Mouse (Mus musculus) midbrain, embryonic 13.5 days (tissue): ENCODE results near the gene 1600014C10Rik. TPM values are rescaled to one million over a fixed set of nuclear protein-coding genes. Genes with fewer than 3 reads are reported as not detected.

Source experiments
- ATAC-seq: fragments of 200-750 bp; cut with Nextera tagmentation; 2 replicates; pipeline ENCODE4 v1.8.0; 2017; ENCODE audit warnings: mild to moderate bottlenecking, moderate TSS enrichment, moderate library complexity
- H3K27ac ChIP-seq: fragments of 300-500 bp; sonication (generic); 2 replicates; pipeline ENCODE4 v1.5.1; 2015; ENCODE audit warnings: inconsistent platforms, mild to moderate bottlenecking, moderate library complexity
- H3K27me3 ChIP-seq: fragments of 300-500 bp; sonication (generic); 2 replicates; pipeline ENCODE4 v1.6.1; 2015; ENCODE audit warnings: mild to moderate bottlenecking, inconsistent platforms
- H3K36me3 ChIP-seq: fragments of 300-500 bp; sonication (generic); 2 replicates; pipeline ENCODE4 v1.6.1; 2015; ENCODE audit warnings: mild to moderate bottlenecking, inconsistent platforms
- H3K4me1 ChIP-seq: fragments of 300-500 bp; sonication (generic); replicated peaks from 2 replicates; pipeline ENCODE4 v1.6.1; 2015; ENCODE audit warnings: inconsistent platforms
- H3K4me2 ChIP-seq: fragments of 300-500 bp; sonication (generic); replicated peaks from 2 replicates; pipeline ENCODE4 v1.6.1; 2015; ENCODE audit warnings: moderate library complexity, mild to moderate bottlenecking, inconsistent platforms
- H3K4me3 ChIP-seq: fragments of 300-500 bp; sonication (generic); replicated peaks from 2 replicates; pipeline ENCODE4 v1.5.1; 2015; ENCODE audit warnings: mild to moderate bottlenecking, inconsistent platforms
- H3K9ac ChIP-seq: fragments of 300-500 bp; sonication (generic); replicated peaks from 2 replicates; pipeline ENCODE4 v1.6.1; 2015; ENCODE audit warnings: mild to moderate bottlenecking, inconsistent platforms
- H3K9me3 ChIP-seq: fragments of 300-500 bp; sonication (generic); 2 replicates; pipeline ENCODE4 v1.6.1; 2016; ENCODE audit warnings: mild to moderate bottlenecking, inconsistent platforms
- WGBS: fragments of 180-500 bp; shearing (Covaris S2); methylation state at CpG from one replicate; pipeline ENCODE4 v1.1.7; 2015; 5-methylcytosine and 5-hydroxymethylcytosine counted together
- polyA plus RNA-seq: library from polyadenylated mRNA; unstranded; fragments of >200 nt; fragmentation: Nextera tagmentation; extraction: Ambion mirVana; gene quantifications from 2 replicates; pipeline ENCODE4 v1.2.1, GENCODE M21; 2015

The 1600014C10Rik gene
- 21.7 and 22.6 TPM in 2 replicates for polyA plus RNA-seq

DNA sequence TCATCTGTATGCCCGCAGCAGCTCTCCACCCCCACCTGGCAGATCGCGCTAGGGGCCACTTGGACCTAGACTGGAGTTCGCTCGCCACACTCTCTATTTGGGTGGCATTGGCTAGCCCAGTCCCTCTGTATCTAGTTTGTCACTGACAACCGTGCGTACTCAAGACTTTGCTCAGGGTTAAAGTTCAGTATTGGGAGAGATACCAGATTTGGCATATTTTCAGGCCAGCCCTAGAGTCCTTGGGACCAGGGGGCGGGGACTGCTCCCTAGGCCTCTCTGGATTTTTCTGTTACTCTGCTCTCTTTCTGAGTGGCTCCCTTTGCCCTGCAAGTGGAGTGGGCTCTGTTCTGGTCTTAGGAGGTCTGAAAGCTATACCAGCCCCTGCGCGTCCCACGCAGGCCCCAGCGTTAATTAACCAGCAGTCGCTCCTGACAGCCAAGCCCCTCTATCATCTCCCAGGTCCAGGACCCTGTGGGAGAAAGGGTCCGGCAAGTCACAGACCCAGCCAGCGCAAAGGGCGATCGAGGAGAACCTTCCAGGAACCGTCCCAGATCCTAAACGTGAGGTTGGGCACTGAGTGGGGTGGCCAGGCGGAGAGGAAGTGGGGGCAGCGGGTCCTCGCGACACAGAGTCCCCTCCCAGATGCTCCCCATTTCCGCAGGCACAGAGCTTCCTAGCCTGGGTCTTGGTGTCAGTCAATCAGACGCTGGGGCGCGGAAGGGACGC, at the start of gene 1600014C10Rik:
Gene 1600014C10Rik (plus strand): TSS at position 256 of the 726 bp plus-strand sequence.
- Histone ChIP-seq H3K36me3 (no peaks in the 10 kb centered on the region), H3K4me1 (peaks cover 16% of the 10 kb centered on the region), H3K9me3 (no peaks in the 10 kb centered on the region), H3K27me3 (no peaks in the 10 kb centered on the region), H3K4me3 (peak within 1 kb of the TSS; percentile 56), H3K9ac (peak within 1 kb of the TSS; percentile 74), H3K27ac (peak within 1 kb of the TSS; percentile 92), H3K4me2 (peak within 1 kb of the TSS; percentile 75)
- ATAC-seq = peak; percentile 26
- WGBS = 3% methylated on average over 28 of the region's 28 CpGs

DNA sequence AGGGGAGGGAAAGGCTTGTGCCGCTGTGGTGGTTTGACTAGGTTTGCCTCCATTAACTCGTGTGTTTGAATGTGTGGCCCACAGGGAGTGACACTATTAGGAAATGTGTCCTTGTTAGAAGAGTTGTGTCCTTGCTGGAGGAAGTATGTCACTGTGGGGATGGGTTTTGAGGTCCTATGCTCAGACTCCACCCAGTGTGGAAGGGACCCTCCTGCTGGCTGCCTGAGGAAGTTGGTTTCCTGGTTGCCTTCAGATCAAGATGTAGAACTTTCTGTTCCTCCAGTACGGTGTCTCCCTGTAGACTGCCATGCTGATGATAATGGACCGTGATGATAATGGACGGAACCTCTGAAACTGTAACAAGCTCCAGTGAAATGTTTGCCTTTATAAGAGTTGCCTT, 48.5 kb upstream of the 1600014C10Rik start:
- no peak for ATAC-seq
- no peak overlapping the region for H3K4me3 ChIP-seq

DNA sequence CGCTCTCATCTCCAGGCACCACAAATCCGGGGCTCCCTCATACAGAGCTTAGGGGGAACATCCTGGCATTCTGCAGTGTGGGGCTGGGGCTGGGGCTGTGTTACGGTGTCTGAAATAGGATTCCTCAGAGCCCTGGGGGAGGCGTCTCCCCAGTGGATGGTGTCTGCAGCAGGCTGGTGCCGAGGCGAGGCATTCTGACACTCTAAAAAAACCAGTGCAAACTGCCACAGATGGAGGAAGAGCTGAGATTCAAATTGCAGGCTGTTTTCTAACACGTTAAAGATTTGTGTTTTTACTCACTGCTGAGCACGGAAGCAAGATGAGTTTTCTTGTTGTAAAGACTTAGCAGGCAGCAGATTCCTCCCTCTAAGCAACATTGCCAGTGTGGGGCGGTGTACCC, 42.7 kb upstream of the 1600014C10Rik start:
- no peak overlapping the region for H3K4me2 ChIP-seq
- no peak overlapping the region for H3K4me3 ChIP-seq
- H3K27me3 ChIP-seq = no peaks in the 10 kb centered on the region; the same call in 1 of the 2 replicates
- H3K27ac ChIP-seq = no peak overlapping the region
- no peaks in the 10 kb centered on the region for H3K4me1 ChIP-seq
- no peaks in the 10 kb centered on the region for H3K36me3 ChIP-seq
- ATAC-seq = no peak
- H3K9ac ChIP-seq = no peak overlapping the region
- WGBS = 60% methylated on average over 9 of the region's 9 CpGs
- no peaks in the 10 kb centered on the region for H3K9me3 ChIP-seq

More for the DNA sequence above, 48.5 kb upstream of the 1600014C10Rik start:
- Histone ChIP-seq H3K4me1 (peaks cover 5% of the 10 kb centered on the region; the same call in 1 of the 2 replicates), H3K27ac (no peak overlapping the region), H3K36me3 (no peaks in the 10 kb centered on the region), H3K27me3 (no peaks in the 10 kb centered on the region), H3K9ac (no peak overlapping the region), H3K9me3 (no peaks in the 10 kb centered on the region), H3K4me2 (no peak overlapping the region)
- WGBS = 89% methylated on average over 5 of the region's 5 CpGs

DNA sequence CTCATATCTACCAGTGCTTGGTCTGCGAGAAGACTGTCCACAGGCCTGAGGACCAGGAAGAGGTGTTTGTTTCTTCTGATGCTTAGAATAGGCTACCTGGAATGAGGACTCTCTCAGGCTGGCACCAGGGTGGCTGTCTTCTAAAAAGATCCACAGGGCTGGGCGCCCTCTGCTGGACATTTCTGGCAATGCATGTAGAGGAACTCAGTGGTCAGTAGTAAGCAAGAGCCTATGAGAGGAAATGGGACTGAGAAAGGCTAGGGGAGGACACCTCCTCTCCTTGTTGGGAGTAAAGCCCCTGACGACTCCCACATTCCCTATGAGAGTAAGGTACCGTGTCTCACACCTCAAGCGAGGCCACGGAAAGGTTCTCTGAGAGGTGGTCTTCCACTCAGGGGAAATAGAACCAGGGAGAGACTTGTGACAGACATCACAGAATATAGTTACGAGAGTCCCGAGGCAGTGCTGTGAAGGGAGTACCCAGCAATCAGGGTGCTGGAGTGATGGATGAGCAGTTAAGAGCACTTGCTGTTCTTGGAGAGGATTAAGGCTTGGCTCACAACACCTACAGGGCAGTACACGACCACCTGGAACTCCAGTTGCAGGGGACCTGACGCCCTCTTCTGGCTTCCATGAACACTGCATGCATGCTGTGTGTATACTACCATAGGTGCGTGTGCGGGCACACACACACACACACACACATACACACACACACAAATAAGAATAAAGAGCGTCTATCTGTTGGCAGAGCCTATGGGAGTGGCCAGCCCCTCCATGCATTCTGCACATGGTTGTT, 41.1 kb upstream of the 1600014C10Rik start:
- no peak overlapping the region for H3K9ac ChIP-seq
- no peak overlapping the region for H3K27ac ChIP-seq
- H3K4me3 ChIP-seq = no peak overlapping the region
- H3K4me2 ChIP-seq = no peak overlapping the region
- H3K36me3 ChIP-seq = no peaks in the 10 kb centered on the region
- no peaks in the 10 kb centered on the region; the same call in 1 of the 2 replicates for H3K27me3 ChIP-seq
- no peaks in the 10 kb centered on the region for H3K4me1 ChIP-seq
- WGBS = 67% methylated on average over 13 of the region's 13 CpGs
- peak; percentile 74 for ATAC-seq
- no peaks in the 10 kb centered on the region for H3K9me3 ChIP-seq

DNA sequence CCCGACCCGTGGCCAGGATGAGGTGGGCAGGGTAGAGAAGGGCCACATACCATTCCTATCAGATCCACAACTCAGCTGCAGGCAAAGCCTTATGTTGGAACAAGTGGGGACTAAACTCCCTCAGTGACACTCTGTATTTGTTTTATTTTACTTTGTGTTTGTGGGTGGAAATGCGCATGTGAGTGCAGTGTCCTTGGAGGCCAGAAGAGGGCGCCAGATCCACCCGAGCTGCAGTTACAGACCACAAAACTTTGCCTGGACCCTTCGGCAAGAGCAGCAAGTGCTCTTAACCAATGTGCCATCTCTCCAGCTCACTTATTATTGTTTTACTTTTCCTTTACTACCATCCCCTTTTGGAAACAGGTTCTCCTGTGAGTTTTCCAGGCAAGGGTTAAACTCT, 35.5 kb upstream of the 1600014C10Rik start:
- Histone ChIP-seq H3K9me3 (no peaks in the 10 kb centered on the region), H3K27me3 (no peaks in the 10 kb centered on the region), H3K27ac (no peak overlapping the region), H3K9ac (no peak overlapping the region), H3K36me3 (no peaks in the 10 kb centered on the region), H3K4me2 (no peak overlapping the region), H3K4me3 (no peak overlapping the region), H3K4me1 (no peaks in the 10 kb centered on the region)
- no peak for ATAC-seq
- WGBS = 88% methylated on average over 6 of the region's 6 CpGs

DNA sequence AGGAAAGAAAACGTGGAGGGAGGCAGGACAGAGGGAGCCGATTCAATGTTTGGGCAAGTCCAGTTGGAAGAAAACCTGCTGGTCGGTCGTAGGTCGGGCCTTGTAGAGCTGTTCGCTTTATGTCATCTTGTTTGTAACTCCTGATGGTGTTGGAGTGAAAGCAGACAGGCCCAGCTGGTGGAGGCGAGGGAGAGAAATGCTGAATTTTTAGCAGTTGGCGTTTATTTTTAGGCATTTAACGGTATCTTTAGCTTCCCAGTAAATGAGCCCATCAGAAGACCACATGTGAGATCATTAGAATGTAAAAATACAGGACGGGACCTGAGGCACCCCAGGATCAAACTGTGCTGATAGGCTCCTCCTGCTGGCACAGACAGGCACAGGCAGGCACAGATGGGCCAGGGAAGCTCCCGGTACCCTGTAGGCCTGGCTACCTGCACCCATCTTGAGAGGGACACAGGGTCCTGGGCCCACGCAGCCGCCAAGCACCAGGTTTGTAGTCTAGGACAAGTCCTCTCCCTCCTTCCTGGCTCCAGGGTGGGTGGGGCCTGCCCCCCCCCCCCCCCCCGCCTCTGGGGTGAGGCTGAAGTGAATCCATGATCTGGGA, 31.2 kb upstream of the 1600014C10Rik start:
- Histone ChIP-seq H3K27me3 (no peaks in the 10 kb centered on the region), H3K9me3 (no peaks in the 10 kb centered on the region), H3K27ac (no peak overlapping the region), H3K4me2 (no peak overlapping the region), H3K9ac (no peak overlapping the region), H3K4me3 (no peak overlapping the region), H3K4me1 (no peaks in the 10 kb centered on the region), H3K36me3 (no peaks in the 10 kb centered on the region)
- WGBS = 69% methylated on average over 14 of the region's 14 CpGs
- 0 out of 2 replicates have a peak, but pooled peaks have one; percentile 48 for ATAC-seq

DNA sequence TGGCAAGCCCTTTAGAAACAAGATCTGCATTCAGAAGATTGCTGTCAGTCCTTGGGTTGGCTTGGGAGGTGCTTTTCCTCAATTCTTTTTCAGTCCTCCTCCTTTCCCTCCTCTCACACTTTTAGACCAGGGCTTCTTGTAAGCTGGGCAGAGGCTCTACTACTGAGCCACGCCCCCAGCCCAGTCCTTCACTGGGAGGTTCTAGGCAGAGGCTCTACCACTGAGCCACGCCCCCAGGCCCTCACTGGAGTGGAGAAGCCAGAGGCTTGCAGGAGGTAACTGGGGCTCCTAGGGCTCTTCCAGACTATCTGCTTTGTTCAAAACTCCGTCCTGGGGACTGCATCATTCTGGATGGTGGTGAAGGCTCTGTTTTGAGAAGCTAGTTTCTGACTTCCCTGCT, 30.4 kb upstream of the 1600014C10Rik start:
- no peak overlapping the region for H3K9ac ChIP-seq
- no peak overlapping the region for H3K4me2 ChIP-seq
- ATAC-seq = no peak
- H3K4me3 ChIP-seq = no peak overlapping the region
- H3K27ac ChIP-seq = no peak overlapping the region
- WGBS = 80% methylated on average over 3 of the region's 3 CpGs
- H3K9me3 ChIP-seq = no peaks in the 10 kb centered on the region
- no peaks in the 10 kb centered on the region for H3K36me3 ChIP-seq
- H3K4me1 ChIP-seq = no peaks in the 10 kb centered on the region
- no peaks in the 10 kb centered on the region for H3K27me3 ChIP-seq

DNA sequence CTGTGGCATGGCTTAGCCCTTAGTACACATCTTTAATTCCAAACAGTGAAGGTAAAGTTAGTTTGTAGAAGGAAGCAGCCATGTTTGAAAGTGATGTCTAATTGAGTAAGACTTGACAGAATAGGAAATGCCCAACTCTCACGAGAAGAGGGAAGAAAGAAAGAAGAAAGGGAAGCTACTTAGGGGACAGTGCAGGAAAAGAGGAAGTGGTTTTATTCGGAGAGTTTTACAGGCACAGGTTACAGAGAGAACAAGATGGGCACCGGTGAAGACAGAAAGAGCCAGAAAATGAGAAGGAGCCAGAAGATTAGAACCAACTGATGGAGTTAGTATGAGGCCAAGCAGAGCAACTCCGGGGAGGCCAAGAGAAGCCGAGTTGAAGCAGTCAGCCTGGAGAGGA, 27.2 kb upstream of the 1600014C10Rik start:
- no peaks in the 10 kb centered on the region for H3K36me3 ChIP-seq
- no peaks in the 10 kb centered on the region for H3K4me1 ChIP-seq
- H3K9me3 ChIP-seq = no peaks in the 10 kb centered on the region
- H3K27ac ChIP-seq = no peak overlapping the region
- no peak for ATAC-seq
- H3K9ac ChIP-seq = no peak overlapping the region
- WGBS = 88% methylated on average over 5 of the region's 5 CpGs
- H3K27me3 ChIP-seq = no peaks in the 10 kb centered on the region
- no peak overlapping the region for H3K4me2 ChIP-seq
- no peak overlapping the region for H3K4me3 ChIP-seq

DNA sequence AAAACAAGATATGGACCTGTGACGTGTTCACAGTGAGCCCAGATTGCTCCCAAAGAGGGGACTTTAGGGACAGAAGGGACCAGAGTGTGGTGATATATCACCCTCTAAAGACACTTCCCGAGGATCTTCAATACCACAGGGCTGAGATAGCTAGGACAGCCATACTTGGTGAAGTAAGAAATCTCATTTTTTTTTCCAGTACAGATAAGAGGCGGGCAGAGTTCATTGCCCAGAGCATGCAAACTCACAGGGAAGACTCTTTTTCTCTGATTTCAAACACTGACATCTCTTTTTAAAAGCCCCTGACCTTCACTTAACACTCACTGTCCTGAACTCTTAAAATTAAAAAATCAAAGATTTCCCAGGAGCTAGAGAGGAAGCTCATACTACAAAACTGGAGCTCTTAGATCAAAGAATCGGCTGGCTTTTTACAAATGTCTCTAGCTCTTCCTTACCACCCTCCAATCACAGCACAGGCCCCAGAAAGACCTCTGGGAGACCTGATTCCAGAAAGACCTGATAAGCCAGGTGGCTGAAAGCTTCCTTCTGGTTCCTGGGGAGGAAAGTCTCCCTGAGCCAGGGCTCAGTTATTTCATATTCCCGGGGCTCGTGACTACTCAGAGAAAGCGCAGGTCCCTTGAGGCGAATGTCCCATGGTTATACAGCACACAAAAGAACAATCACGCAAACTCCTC, 24.1 kb upstream of the 1600014C10Rik start:
- 85% methylated on average over 9 of the region's 9 CpGs for WGBS
- no peak for ATAC-seq
- H3K4me1 ChIP-seq = no peaks in the 10 kb centered on the region
- H3K4me2 ChIP-seq = no peak overlapping the region
- no peaks in the 10 kb centered on the region for H3K27me3 ChIP-seq
- no peak overlapping the region for H3K9ac ChIP-seq
- H3K4me3 ChIP-seq = no peak overlapping the region
- no peaks in the 10 kb centered on the region for H3K9me3 ChIP-seq
- H3K27ac ChIP-seq = no peak overlapping the region
- H3K36me3 ChIP-seq = no peaks in the 10 kb centered on the region

DNA sequence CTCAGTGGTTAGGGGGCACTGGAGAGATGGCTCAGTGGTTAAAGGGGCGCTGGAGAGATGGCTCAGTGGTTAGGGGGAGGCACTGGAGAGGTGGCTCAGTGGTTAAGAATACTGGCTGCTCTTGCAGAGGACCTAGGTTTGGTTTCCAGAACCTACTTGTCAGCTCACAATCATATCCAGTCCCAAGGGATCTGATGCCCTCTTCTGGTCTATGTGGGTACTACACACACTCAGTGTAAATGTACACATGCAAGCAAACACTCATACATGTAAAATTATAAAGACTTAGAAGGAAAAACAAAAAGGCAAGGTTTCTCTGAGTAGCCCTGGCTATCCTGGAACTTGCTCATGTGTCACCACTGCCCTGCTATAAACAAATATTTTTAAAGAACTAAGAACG, 21.6 kb upstream of the 1600014C10Rik start:
- H3K9ac ChIP-seq = no peak overlapping the region
- WGBS = 94% methylated on average over 2 of the region's 2 CpGs
- H3K27ac ChIP-seq = no peak overlapping the region
- H3K9me3 ChIP-seq = no peaks in the 10 kb centered on the region
- H3K4me1 ChIP-seq = no peaks in the 10 kb centered on the region
- no peaks in the 10 kb centered on the region for H3K27me3 ChIP-seq
- H3K36me3 ChIP-seq = no peaks in the 10 kb centered on the region
- no peak overlapping the region for H3K4me3 ChIP-seq
- ATAC-seq = no peak
- no peak overlapping the region for H3K4me2 ChIP-seq

DNA sequence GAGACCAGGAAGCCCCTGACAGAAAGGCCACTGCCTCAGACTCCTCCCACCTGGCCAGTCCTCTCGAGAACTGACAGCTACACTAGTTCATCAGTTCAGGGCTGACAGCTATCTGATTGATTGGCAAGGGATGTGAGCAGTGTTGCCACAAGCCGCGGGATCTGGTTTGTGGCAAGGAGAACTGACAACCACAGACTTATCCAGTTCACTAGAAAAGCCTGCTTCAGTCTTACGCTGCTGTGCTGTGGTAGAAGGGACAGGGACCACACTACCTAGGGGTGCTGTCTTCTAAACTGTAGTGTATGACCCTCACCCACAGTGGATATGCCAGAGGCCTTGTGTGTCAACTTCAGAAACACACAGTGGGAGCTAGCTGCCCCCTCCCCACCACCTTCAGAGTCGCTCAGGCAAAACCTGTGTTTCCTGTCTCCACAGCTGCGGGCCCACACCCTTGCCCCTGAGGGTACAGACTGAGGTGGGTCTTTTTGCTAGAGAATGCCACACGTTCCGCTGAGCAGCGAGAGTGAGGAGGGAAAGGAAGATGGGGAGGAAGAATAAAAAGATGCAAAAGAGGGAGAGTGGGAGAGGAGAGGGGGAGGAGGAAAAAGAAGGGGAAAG, 19.5 kb upstream of the 1600014C10Rik start:
- WGBS = 72% methylated on average over 9 of the region's 9 CpGs
- no peak overlapping the region for H3K4me2 ChIP-seq
- peaks cover 4% of the 10 kb centered on the region; the same call in 1 of the 2 replicates for H3K4me1 ChIP-seq
- no peaks in the 10 kb centered on the region for H3K27me3 ChIP-seq
- H3K9ac ChIP-seq = 0 out of 2 replicates have a peak overlapping the region, but pooled peaks have one; percentile 3
- no peak overlapping the region for H3K27ac ChIP-seq
- H3K36me3 ChIP-seq = no peaks in the 10 kb centered on the region
- H3K4me3 ChIP-seq = no peak overlapping the region
- no peak for ATAC-seq
- no peaks in the 10 kb centered on the region for H3K9me3 ChIP-seq
